Mouse (Mus musculus): ENCODE measurements around the gene Olfr266. TPM values are rescaled to one million over a fixed set of nuclear protein-coding genes. Genes with fewer than 3 reads are reported as not detected.

Gene Olfr266
- polyA plus RNA-seq, 1 experiment from 2014 or later, result not detected

Other genes with a start within 250 kb of the Olfr266 start
- 3.4 and 3.8 TPM in 2 replicates for gene Lrif1, start 141.3 kb downstream of the Olfr266 start, polyA plus RNA-seq (2015; fragmentation: Nextera tagmentation; extraction: Ambion mirVana)
- gene Cd53, start 36.1 kb downstream of the Olfr266 start, polyA plus RNA-seq (2015; fragmentation: Nextera tagmentation; extraction: Ambion mirVana), result 27.1 and 29.8 TPM in 2 replicates
- gene Kcna3, start 209.9 kb upstream of the Olfr266 start, polyA plus RNA-seq (2015; fragmentation: Nextera tagmentation; extraction: Ambion mirVana), result 1.1 and 1.2 TPM in 2 replicates

All from liver, embryonic 15.5 days (tissue).